Mouse (Mus musculus) gastrocnemius, postnatal 4 days (tissue): Measurements from ENCODE around the gene Vmn1r191. TPM values are rescaled to one million over a fixed set of nuclear protein-coding genes. Genes with fewer than 3 reads are reported as not detected.
"Not testable (repeated sequence)": the region's sequence is repeated elsewhere in the genome, so short reads cannot be mapped to it uniquely, and the experiment has no call there.

Experiments
- DNase-seq, 2 experiments: peaks; one replicate each; pipeline ENCODE4 v3.0.0; 2021 to 2022; ENCODE audit warnings: low spot score in 2 of 2, mixed read lengths in 2 of 2
- long read RNA-seq, 2 experiments: library from polyadenylated mRNA; stranded (forward); transcript quantifications; one replicate each; pipeline ENCODE4 v2.0.0; 2021
- microRNA-seq: library from miRNA; unstranded; fragments of <30 nt; microRNA quantifications from one replicate; pipeline ENCODE4 v1.2.0, GENCODE M21; 2021
- total RNA-seq, 2 experiments: library from RNA; stranded (reverse); gene quantifications; 2 replicates each; pipeline ENCODE4 v1.2.3; 2021

Gene Vmn1r191
- total RNA-seq, result not detected
- long read RNA-seq, experiment 1, result 0 reads
- long read RNA-seq, experiment 2, result 0 reads

DNA sequence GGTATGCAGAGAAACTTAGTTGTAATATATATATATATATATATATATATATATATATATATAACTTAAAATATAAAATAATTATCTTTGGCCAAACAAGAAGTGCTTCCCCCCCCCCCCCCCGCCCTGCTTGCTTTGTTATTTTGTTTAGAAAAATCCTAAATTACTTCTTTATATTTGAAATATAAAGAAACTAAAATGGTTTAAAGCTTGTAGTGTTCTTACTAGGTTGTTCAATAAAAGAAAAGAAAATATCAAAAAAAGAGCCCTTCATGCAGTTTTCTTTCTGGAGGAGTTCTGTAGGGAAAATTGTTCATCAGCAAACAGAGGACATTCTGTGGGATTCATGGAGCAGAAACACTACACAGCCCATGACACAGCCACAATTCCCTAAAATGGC, at the start of gene Vmn1r191:
Vmn1r191 (minus strand) TSS at position 101 of the 400 bp plus-strand sequence.
- DNase-seq, result no peak

- DNase-seq, result not testable (repeated sequence)
These were observed 39.3 kb upstream of the Vmn1r191 start, which contains the start of gene Vmn1r193 for GRCm38 (mm10) chr13:22223060-22223459. Vmn1r193 (minus strand) TSS chr13:22223160.

GRCm38 (mm10) chr13:22192756-22193155, 9.0 kb upstream of the Vmn1r191 start:
- not testable (repeated sequence) for DNase-seq

DNA sequence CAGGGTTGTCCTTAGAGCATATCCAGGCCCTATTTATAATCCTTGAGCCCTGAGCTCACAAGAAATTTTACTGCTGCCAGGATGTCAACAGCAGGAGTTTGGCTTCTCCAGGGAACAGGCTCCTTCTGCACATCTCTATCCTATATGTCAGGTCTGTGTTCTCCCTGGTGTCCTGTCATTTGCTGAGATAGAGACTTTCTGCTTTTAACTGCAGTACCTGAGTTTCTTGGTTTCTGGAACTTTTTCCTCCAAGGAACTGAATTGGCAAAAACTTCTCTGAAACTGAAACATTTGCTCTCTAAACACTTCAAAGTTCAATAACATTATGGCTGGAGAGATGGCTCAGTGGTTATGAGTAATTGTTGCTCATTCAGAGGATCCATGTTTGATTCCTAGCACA, 7.3 kb upstream of the Vmn1r191 start, which contains the start of gene Vmn1r192:
Vmn1r192 (minus strand) TSS at position 101 of the 400 bp plus-strand sequence.
- no peak for DNase-seq

- no peak for DNase-seq
These were observed 6.6 kb upstream of the Vmn1r191 start for GRCm38 (mm10) chr13:22190385-22190784.

DNA sequence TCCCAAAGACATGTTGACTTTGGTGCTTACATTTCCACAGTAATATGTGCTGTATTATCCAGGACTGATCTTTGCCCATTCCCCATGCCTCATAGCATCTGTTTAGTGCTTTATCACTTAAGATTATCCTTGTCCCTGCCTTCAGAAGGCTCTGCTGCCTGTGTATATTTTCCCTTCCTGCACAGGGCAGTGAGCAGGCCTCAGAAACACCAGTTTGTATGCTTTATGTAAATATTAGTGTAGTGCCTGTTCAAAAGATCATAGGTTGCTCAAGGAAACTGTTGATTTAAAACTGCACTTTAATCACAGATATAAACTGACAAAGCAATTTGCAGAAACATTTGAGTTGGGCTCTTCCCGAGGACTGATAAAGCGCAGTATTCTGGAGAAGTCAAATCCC, 5.5 kb upstream of the Vmn1r191 start:
- no peak for DNase-seq

- no peak for DNase-seq
These were observed 15.4 kb downstream of the Vmn1r191 start for GRCm38 (mm10) chr13:22168416-22168815.

DNA sequence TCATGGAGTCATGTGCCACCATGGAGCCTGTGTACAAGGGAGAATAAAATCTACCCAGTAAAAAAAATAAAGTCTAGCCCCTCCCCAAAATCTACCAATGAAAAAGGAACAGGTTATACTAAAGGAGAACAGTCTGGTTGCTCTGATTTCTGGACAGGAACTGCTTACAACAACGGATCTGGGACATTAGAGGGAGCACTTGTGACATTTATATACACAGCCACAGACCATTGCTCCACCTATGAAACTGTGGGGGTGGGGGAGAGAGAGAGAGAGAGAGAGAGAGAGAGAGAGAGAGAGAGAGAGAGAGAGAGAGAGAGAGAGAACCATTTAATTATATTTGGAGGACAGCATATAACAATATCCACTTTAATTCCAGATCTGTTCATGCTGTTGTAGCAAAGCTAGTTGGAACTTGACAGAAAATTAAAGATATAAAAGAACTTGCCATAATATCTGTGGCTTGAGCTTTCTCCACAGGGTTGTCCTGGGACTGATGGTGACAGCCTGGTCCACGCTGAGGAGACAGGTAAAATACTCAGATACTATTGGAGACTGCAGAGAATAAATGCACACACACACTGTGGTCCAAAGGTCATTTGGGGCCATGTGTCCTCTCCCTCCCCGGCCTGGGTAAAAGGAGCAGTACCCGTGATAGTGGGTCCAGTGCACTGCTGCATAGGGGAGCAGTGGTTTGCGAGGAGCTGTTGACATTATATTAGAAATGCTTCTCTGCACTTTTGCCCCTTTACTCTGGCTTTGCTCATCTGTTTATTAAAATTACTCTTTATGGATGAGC, 47.1 kb downstream of the Vmn1r191 start:
- DNase-seq, result not testable (repeated sequence)

Small RNA genes lying within 50 kb of the gene (microRNA-seq; reads per million reads assigned to microRNA genes)
- not detected for gene Gm23282
- not detected for gene Gm25084

Other genes starting within 250 kb of the Vmn1r191 start
- 1 to 10 TPM; 1.4 to 2.6 TPM for gene Zfp184, start 238.9 kb downstream of the Vmn1r191 start, total RNA-seq
- gene Pom121l2, start 202.8 kb downstream of the Vmn1r191 start, total RNA-seq, result not detected
- gene Prss16, start 174.2 kb downstream of the Vmn1r191 start, total RNA-seq, result under 1 TPM; 0.20 to 0.21 TPM
- gene Hist1h2ah, start 148.4 kb downstream of the Vmn1r191 start, total RNA-seq, result 100 to 1,000 TPM; 276 to 360 TPM
- gene Hist1h2bk, start 148.1 kb downstream of the Vmn1r191 start, total RNA-seq, result 100 to 1,000 TPM; 393 to 555 TPM
- 100 to 1,000 TPM; 143 to 189 TPM for gene Hist1h4i, start 142.6 kb downstream of the Vmn1r191 start, total RNA-seq
- gene Hist1h2ag, start 141.0 kb downstream of the Vmn1r191 start, total RNA-seq, result 100 to 1,000 TPM; 270 to 354 TPM
- gene Hist1h2bj, start 140.8 kb downstream of the Vmn1r191 start, total RNA-seq, result 100 to 1,000 TPM; 250 to 321 TPM
- gene Vmn1r188, start 99.5 kb downstream of the Vmn1r191 start, total RNA-seq, result not detected
- gene Vmn1r189, start 78.1 kb downstream of the Vmn1r191 start, total RNA-seq, result not detected
- not detected for gene Vmn1r192, start 7.2 kb upstream of the Vmn1r191 start, total RNA-seq
- gene Vmn1r193, start 39.2 kb upstream of the Vmn1r191 start, total RNA-seq, result not detected
- not detected for gene Vmn1r194, start 60.2 kb upstream of the Vmn1r191 start, total RNA-seq
- gene Vmn1r195, start 86.6 kb upstream of the Vmn1r191 start, total RNA-seq, result not detected
- not detected for gene Vmn1r196, start 106.0 kb upstream of the Vmn1r191 start, total RNA-seq
- not detected for gene Vmn1r197, start 140.6 kb upstream of the Vmn1r191 start, total RNA-seq
- gene Vmn1r198, start 166.4 kb upstream of the Vmn1r191 start, total RNA-seq, result not detected
- not detected for gene Vmn1r199, start 195.8 kb upstream of the Vmn1r191 start, total RNA-seq
- gene Vmn1r200, start 206.4 kb upstream of the Vmn1r191 start, total RNA-seq, result under 1 TPM; 0.07 to 0.16 TPM